Mouse (Mus musculus): ENCODE data around the gene Gpr132.
A peak's percentile ranks its signal among the peaks of the same experiment; 100 is the strongest.

Gene Gpr132

GRCm38 (mm10) chr12:112877607-112878020, 9.6 kb upstream of the Gpr132 start:
- DNase-seq (ENCODE audit: low read depth in 1 of 2, low spot score in 2 of 2), result no peak

DNA sequence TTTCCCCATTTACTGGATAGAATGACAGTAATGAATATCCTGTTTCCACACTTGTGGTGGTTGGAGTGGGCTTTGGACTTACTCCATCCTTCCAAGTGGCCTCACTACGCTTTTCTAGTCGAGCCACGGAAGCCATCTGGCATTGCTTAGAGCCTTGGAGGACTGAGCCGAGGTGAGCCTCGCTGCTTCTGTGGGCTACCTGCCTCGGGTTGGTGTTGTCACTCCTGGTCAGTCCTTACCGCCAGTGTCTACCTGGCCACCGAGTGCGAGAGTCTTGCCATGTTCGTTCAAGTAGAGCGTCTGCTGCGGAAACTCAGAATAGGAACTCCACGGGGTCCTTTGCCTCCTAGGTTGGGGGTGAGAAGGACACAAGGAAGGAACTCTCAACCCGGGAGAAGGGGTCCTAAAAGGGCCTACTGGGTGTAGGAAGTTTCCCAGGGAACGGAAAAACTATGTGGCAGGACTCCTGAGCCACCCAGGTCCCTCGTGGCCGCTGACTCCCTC, 9.1 kb upstream of the Gpr132 start:
- DNase-seq (ENCODE audit: low read depth in 1 of 2, low spot score in 2 of 2), result no peak

- no peak for DNase-seq (ENCODE audit: low read depth in 1 of 2, low spot score in 2 of 2)
These were observed 8.5 kb upstream of the Gpr132 start for GRCm38 (mm10) chr12:112876332-112877072.

DNA sequence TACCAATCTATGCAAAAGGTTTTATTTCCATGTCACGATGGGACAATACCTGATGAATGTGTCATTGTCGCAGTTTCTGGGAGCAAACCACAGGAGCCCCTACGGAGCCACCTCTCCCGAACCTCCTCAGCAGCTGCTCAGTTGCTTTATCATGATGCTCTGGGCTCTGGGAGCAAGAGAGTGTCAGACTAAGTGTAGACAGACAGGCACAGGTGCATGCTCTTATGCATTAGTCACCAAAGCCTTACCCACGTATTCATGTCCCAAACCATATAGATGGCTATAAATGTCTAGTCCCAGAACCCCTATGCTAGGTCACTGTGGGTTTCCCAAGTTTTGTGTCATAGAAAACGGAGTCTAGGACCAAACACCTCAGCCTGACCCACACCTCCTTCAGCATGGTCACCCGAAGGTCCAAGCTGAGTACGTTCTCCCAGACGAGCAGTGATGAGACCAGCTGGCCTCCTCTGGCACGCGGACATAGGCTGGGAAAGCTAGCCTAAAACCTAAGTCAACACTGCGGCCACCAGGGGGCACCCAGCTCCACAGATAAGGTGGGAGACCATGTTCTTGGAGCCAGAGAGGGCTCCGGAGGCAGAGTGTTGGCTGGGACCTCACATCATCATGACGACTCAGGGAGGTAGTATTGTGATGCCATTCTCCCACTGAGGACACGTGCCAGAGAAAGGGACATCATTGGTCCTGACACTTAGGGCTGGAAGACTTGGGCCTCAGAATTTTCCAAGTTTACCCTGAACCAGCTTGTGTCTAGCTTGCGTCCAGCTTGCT, 7.4 kb upstream of the Gpr132 start:
- DNase-seq (ENCODE audit: low read depth in 1 of 2, low spot score in 2 of 2), result peak; percentile 67 to 85

- no peak for DNase-seq (ENCODE audit: low read depth in 1 of 2, low spot score in 2 of 2)
These were observed 6.2 kb upstream of the Gpr132 start for GRCm38 (mm10) chr12:112874199-112874598.

- peak in 1 of 2 experiments; percentile 71 for DNase-seq (ENCODE audit: low read depth in 1 of 2, low spot score in 2 of 2)
These were observed 5.6 kb upstream of the Gpr132 start for GRCm38 (mm10) chr12:112873452-112874190.

GRCm38 (mm10) chr12:112872991-112873390, 5.0 kb upstream of the Gpr132 start:
- DNase-seq (ENCODE audit: low read depth in 1 of 2, low spot score in 2 of 2), result no peak

DNA sequence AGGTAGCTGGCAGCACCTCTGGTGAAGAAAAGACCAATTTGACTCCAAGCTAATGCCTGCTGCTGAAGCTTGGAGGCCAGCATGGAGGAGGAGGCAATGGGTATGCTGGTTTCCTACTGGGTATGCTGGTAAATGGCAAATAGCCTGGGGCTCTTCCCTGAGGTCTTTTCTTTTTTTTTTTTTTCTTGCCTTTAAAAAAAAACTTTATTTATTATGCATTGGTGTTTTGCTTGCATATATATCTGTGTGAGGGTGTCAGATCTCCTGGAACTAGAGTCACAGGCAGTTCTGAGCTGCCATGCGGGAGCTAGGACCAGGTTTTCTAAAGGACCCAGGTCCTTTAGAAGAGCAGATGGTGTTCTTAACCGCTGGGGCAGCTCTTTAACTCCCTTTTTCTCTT, 3.2 kb upstream of the Gpr132 start:
- no peak for DNase-seq (ENCODE audit: low read depth in 1 of 2, low spot score in 2 of 2)

- peak in 1 of 2 experiments; percentile 65 for DNase-seq (ENCODE audit: low read depth in 1 of 2, low spot score in 2 of 2)
These were observed 2.7 kb upstream of the Gpr132 start for GRCm38 (mm10) chr12:112870775-112871174.

- DNase-seq (ENCODE audit: low read depth in 1 of 2, low spot score in 2 of 2), result no peak
These were observed 1.8 kb upstream of the Gpr132 start for GRCm38 (mm10) chr12:112869783-112870204.

DNA sequence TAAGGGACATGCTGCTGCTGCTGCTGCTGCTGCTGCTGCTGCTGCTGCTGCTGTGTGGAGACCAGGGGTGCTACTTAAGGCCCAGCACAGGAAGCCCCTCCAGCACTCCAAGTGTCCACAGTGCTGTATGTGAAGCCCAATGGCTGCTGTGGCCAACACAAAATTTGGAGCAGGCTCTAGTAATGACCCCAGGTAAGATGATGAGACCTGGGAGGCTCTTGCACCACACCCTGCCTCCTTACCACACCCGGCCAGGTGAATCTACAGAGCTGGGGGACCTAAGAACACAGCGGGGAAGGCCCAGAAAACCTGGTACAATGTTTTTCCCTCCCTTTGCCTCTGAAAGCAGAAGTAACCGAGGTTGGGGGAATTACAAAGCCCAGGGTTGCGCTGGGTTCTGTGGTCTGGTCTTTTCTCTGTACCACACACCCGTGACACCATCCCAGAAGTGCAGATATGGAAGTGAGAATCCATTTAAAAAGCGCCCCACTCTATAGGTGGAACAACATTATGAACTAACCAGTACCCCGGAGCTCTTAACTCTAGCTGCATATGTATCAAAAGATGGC, 838 bp downstream of the Gpr132 start:
- DNase-seq (ENCODE audit: low read depth in 1 of 2, low spot score in 2 of 2), result peak in 1 of 2 experiments; percentile 76

GRCm38 (mm10) chr12:112866467-112867080, 1.5 kb downstream of the Gpr132 start:
- peak in 1 of 2 experiments; percentile 69 for DNase-seq (ENCODE audit: low read depth in 1 of 2, low spot score in 2 of 2)

DNA sequence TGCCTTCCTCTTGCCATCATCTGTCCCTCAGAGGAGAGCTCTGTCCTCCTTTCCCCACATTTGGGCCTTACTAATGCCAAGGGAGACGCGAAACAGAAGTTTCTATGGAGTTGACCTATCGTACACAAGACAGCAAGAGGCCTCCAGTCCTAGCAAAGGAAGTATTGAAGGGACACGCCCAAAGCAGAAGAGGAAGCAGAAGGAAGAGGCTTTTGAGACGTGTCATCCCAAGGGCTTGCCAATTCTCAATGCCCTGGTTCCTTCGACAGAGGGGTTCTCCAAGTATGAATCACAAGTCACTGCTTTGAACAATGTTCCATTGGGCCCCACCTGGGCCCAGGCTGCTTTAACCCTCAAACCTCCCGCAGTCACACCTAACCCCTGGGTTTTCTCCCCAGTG, 3.2 kb downstream of the Gpr132 start:
- peak; percentile 63 to 70 for DNase-seq (ENCODE audit: low read depth in 1 of 2, low spot score in 2 of 2)

DNA sequence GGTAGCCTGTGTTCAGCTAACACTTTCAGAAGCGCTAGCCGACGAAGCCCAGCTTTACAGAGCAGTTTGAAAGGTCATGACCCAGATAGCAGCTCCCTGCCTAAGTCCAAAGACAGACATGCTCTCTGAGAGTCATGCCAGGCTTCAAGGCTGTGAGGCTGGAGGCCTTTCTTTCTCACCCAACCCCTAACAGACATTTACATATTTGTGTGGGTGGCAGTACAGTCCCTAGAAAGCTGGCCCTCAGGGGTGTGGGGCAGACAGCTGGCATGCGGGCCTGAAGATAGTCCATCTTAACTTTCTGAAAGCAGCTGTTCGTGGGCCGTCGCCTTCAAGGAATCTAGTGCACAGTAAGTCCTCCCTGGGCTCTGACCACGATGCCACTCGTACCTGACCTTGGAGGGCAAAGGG, 6.1 kb downstream of the Gpr132 start:
- DNase-seq (ENCODE audit: low read depth in 1 of 2, low spot score in 2 of 2), result no peak

DNA sequence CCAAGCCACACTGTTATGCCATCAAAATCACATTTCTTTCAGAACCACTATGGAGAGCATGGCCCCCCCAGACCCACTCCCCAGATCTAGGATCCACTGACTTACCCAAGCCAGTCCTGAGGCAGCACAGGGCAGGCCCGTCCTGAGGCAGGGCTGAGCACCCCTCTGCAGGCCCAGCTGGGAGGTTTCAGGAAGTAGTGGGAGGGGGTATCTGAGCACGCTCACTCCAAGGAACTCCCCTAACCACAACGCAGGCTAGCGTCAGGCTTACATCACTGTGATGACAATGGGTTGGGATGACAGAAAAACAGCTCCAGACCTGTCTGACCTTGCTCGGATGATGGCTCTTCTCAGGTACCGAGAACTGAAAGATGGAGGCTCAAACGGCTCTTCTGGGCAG, 7.3 kb downstream of the Gpr132 start:
- peak in 1 of 2 experiments; percentile 83 for DNase-seq (ENCODE audit: low read depth in 1 of 2, low spot score in 2 of 2)

- DNase-seq (ENCODE audit: low read depth in 1 of 2, low spot score in 2 of 2), result peak in 1 of 2 experiments; percentile 48
These were observed 8.1 kb downstream of the Gpr132 start for GRCm38 (mm10) chr12:112859930-112860329.

- no peak for DNase-seq (ENCODE audit: low read depth in 1 of 2, low spot score in 2 of 2)
These were observed 9.3 kb downstream of the Gpr132 start for GRCm38 (mm10) chr12:112858581-112859336.

- DNase-seq (ENCODE audit: low read depth in 1 of 2, low spot score in 2 of 2), result no peak
These were observed 10.8 kb downstream of the Gpr132 start for GRCm38 (mm10) chr12:112857021-112857925.

DNA sequence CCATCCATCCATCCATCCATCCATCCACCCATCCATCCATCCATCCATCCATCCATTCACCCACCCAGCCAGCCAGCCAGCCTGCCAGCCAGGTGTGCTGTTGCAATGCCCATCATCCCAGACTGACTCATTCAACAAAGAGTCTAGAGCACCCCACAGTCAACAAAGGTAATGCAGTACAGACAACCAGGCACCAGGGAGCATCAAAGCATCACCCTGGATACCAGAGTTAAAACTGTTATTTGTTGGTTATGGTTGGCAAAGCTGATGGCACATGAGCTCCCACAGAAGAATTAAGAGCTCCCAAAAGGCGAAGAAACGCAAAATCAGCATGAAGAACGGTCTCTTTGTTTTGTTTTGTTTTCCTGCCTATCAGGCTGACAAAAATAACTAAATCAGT, 11.7 kb downstream of the Gpr132 start:
- DNase-seq (ENCODE audit: low read depth in 1 of 2, low spot score in 2 of 2), result no peak

Measured in monocyte, adult 2 months (primary cell).